Mouse (Mus musculus) ZHBTc4 (cell line): ENCODE measurements around the gene Car9.

Experiments
- DNase-seq: peaks from one replicate; pipeline ENCODE4 v3.0.0-alpha.2; 2011; ENCODE audit warnings: low read depth, low spot score

Gene Car9

GRCm38 (mm10) chr4:43493186-43493845 lies 13.4 kb upstream of the Car9 start:
- peak; percentile 92 for DNase-seq

DNA sequence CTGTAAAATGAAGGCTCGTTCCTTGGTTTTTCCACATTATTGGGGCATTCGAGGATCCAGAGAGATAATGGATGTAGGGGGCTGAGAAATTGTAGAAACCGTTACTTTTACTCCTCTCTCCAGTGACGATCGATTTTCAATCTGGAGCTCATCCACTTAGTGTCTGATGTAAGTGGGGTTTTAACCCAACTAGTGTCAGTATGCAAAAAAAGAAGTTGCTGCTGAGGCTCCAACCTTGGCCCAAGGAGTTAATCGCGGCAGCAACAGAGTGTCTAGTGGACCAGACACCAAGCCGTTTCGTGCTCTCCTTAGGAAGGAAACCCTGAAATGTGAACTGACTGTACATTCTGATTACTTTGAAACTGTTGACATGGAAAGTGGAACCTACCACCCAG lies 12.9 kb upstream of the Car9 start:
- DNase-seq, result no peak

GRCm38 (mm10) chr4:43496587-43496986 lies 10.2 kb upstream of the Car9 start:
- no peak for DNase-seq

- no peak for DNase-seq
Observed at GRCm38 (mm10) chr4:43497405-43497804, 9.4 kb upstream of the Car9 start.

GRCm38 (mm10) chr4:43497946-43498345 lies 8.8 kb upstream of the Car9 start:
- DNase-seq, result no peak

DNA sequence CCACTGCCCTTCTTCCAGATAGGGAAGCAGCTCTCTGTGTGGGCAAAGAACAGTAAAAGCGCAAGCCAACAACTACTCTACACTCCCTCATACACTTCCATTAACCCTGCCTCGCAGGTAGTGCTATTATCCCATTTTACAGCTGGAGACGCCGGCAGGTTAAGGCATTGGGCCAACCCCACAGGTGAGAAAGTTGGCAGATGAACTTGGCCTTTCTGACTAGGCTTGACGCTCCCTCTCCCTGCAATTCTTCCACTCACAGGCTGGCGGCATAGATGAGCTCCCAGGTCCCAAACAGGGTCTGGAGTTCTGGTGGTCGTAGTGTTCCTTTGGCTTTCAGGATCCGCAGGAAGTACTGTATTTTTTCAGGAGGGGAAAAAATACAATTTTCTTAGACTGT lies 7.8 kb upstream of the Car9 start:
- peak; percentile 81 for DNase-seq

GRCm38 (mm10) chr4:43499407-43500333 lies 7.1 kb upstream of the Car9 start, which contains the start of gene Arhgef39:
TSS of gene Arhgef39 (minus strand) at chr4:43499695.
- DNase-seq, result peak; percentile 95

DNA sequence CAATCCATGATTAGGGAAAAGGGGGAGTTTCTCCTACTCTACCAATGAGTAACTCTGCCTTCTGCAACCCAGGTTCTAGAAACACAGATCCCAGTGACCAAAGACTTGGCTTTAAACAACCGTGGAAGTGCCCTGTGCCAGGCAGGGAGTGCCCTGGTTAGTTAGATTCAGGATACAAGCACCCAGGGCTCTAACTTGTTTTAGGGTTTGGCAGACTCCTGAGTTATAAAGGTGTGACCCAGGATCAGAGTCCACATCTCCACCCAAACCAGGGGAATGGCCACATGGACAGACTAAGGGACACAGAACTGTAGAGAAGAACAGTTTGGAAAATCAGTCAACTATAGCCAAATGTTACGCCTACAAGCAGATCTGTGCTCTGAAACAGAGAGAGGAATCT lies 3.7 kb upstream of the Car9 start:
- no peak for DNase-seq

DNA sequence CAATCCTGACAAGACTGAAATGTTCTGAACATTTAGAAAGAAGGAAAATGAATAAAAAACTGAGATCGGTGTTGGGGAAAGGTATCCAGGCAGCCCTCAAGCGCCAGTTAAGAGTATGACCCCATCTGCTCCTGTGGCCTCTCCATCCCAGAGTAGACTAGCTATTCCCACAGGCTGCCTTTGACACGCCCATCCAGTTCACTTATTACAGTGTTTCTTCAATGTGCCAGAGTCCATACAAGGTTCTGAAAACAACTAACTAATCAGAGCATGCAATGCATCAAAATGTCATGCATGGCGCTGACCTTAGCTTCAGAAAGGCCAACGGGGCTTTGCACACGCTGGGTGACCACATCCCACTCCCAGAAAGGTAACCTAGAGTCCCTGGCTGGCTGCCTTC lies 3.3 kb upstream of the Car9 start:
- DNase-seq, result no peak

GRCm38 (mm10) chr4:43504269-43504668 lies 2.5 kb upstream of the Car9 start:
- no peak for DNase-seq

DNA sequence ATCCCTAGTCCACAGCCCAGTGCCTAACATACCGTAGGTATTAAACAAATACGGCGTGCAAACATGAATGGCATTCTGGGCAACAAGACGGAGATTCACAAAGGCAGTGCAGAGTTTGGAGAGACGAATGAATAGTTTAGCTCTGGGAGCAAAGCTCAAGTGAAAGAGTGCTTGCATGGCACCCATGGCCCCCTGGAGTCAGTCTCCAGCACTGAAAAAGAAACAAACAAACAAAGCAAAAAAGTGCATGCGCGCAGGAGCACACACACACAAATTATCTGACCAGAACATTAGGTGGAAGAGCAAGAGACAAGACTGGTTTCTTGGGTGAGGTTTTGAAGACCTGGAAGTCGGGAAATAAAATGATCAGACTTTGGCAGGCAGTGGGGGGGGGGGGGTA lies 692 bp upstream of the Car9 start:
- DNase-seq, result no peak

DNA sequence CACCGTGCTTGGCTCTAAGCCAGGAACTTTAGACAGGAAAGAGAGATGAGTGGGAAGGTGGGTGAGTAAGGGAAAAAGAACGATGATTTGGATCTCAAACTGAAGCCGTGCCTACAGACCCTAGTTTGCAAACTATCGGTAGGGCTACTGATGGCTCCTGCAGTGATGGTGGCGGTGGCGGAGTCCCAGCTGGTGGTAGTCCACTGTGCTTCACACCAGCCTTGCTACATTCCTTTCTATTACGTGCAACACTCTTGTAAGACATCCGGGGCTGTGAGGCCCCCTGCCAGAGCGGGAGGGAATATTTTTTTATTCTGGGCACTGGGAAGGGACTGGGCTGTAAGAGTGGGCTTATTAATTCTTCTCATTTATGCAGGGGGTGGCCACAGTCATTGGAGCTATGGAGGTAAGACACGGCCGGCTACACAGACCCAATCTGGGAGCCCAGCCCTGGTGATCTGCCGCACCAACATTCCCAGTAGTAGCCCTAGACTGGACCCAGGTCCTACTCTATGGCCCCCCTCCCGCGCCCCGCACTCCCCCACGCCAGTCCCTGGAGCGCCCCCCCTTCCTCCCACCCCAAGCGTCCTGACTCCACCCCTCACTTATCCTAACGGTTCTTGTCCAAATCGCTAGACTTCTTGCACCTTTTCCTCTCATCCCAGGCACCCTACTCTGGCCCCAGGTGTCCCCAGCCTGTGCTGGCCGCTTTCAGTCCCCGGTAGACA lies 1.3 kb downstream of the Car9 start:
- DNase-seq, result no peak

DNA sequence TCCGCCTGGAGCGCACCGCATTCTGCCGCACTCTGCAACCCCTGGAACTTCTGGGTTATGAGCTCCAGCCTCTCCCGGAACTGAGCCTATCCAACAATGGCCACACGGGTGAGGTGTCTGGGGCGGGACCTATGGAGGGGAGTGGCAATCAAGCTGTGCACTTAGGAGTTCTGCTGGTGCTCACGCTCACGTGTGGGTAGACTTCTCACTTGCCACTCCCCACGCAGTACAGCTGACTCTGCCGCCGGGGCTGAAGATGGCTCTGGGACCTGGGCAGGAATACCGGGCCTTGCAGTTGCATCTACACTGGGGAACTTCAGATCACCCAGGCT lies 1.9 kb downstream of the Car9 start:
- DNase-seq, result peak; percentile 71

- DNase-seq, result peak; percentile 51
Observed at GRCm38 (mm10) chr4:43509109-43509508, 2.3 kb downstream of the Car9 start.

DNA sequence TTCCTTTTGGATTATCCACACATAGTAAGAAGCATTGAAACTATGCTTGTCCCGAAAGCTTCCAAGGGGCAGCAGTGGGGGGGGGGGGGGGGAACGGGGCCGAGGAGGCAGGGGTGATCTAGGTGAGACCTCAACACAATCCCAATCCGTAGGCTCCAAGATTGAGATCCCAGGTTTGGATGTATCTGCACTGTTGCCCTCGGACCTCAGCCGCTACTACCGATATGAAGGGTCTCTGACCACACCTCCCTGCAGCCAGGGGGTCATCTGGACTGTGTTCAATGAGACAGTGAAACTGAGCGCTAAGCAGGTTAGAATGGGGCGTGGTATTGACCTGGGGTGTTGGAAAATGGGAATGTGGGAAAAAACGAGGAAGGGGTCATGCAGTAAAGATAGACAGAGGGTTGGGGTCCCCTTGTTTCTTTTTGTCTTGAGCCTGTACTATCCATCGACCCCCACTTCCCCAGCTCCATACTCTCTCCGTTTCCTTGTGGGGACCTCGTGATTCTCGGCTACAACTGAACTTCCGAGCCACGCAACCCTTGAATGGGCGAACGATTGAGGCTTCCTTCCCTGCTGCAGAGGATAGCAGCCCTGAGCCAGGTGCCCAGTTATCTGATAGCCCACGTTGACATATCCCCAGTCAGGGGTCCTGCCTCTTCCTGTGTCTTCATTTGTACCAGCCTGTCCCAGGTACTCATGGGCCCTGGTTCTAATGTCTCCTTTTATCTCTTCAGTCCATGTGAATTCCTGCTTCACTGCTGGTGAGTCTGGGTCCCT lies 5.1 kb downstream of the Car9 start:
- no peak for DNase-seq

GRCm38 (mm10) chr4:43512653-43513052 lies 5.9 kb downstream of the Car9 start:
- no peak for DNase-seq

DNA sequence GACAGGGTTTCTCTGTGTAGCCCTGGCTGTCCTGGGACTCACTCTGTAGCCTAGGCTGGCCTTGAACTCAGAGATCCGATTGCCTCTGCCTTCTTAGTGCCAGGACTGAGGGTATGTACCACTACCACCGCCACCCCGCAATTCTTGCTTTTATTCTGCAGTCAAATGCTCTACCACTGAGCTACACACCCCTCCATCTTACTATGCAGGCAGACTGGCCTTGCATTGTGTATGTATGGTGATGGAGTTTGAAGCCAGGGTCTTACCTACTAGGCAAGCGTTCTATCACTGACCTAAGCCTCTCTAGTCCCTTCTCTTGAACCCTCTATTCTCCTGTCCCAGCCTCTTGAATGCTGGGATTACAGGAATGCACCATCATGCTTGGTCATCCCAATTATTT lies 6.5 kb downstream of the Car9 start:
- DNase-seq, result no peak

- no peak for DNase-seq
Observed at GRCm38 (mm10) chr4:43513791-43514190, 7.0 kb downstream of the Car9 start.

DNA sequence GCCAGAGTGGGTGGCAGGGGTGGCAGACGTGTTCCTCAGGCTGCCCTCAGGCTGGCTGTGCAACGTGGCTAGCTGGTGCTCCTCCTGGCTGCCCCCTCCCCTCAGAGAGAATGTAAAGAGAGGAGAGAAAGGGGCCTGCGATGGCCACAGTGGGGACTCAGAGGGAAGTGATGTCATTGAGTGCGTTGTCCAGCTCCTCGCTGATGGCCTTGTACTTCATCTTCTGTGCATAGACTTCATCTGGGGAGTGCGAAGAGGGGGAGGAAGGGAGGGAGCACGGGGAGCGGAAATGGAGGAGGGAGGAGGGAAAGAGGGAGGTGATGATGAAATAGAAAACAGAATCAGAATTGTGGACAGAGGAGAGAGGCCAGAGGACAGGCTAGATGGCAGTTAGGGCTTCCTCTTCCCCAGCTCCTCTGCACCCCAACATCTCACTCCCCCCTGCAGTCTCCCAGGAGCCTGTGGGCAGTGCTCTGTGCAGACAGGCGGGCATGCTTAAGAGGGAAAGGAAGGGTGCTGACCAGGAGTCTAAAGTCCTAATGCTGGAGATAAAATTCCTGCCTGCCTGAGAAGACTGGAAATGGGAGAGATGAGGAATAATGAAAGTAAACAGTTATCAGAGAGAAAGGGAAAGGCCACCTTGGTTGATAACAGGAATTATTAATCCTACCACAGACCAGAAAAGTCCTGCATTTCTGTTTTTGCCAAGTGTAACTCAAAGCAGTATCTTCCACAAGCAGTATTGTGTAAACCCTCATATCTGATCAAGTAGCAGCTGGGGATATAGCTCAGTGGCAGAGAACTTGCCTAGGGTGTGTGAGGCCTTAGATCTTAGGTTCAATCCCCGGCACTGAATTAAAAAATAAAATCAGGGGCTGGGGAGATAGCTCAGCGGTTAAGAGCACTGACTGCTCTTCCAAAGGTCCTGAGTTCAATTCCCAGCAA lies 9.3 kb downstream of the Car9 start:
- no peak for DNase-seq

DNA sequence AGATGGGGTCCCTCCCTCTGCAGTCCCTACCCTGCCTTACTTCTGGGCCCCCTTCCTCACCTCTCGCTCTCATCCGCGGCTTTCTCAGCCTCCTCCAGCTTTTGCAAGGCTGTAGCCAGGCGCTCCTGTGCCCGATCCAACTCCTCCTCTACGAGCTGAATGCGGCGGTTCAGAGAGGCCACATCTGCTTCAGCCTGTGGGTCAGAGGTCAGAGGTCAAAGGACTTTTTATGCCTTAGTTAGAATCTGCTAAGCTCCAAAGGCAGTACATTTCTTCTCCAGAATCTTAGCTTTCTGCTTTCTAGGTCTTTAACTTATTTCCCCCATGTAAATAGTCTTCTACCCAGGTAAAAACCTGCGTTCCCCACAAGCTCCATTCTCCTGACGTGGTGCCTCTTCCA lies 12.8 kb downstream of the Car9 start:
- DNase-seq, result peak; percentile 42

DNA sequence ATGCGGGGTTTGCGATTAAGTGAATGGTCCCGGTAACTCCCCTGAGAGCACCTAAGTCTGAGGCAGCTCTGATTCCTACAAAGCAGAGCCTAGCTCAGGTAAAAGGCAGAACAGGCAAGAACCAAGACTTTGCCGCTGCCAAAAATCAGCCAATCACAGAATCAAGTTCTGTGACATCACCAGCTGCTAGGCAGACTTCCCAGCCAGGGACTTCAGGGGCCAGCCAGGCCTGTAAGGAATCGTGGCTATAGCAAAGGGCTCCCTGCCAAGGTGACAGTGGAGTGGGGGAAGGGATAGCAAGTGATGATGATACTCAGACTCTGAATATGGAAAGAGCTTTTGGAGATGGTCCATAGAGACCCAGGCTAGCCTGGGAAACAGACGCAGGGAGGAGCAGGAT lies 13.2 kb downstream of the Car9 start:
- DNase-seq, result peak; percentile 86
